Mouse (Mus musculus) kidney, adult 8-10 months (tissue): ENCODE measurements around the gene Slc35e2.
"Not testable (repeated sequence)": the region's sequence is repeated elsewhere in the genome, so short reads cannot be mapped to it uniquely, and the experiment has no call there.

Source experiments
- DNase-seq, 2 experiments: peaks; one replicate each; pipeline ENCODE4 v3.0.0; 2022

Slc35e2 gene

DNA sequence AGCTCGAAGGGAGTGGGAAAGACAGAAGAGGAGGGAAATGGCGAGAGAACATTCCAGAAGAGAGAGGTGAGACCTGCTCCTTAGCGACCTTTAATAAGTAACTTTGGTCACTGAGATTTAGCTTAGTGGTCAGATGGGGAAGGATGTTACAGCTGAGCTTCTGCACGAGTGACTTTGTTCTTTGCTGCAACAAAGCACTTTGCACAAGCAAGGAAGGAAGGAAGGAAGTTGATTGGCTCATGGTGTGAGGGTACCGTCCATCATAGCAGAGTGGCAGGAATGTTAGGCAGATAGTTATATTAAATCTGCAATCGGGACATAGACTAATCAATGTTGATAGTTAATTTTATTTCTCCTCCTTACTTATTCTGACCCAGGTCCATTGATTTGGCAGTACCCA lies 29.1 kb downstream of the Slc35e2 start:
- DNase-seq, result no peak

DNA sequence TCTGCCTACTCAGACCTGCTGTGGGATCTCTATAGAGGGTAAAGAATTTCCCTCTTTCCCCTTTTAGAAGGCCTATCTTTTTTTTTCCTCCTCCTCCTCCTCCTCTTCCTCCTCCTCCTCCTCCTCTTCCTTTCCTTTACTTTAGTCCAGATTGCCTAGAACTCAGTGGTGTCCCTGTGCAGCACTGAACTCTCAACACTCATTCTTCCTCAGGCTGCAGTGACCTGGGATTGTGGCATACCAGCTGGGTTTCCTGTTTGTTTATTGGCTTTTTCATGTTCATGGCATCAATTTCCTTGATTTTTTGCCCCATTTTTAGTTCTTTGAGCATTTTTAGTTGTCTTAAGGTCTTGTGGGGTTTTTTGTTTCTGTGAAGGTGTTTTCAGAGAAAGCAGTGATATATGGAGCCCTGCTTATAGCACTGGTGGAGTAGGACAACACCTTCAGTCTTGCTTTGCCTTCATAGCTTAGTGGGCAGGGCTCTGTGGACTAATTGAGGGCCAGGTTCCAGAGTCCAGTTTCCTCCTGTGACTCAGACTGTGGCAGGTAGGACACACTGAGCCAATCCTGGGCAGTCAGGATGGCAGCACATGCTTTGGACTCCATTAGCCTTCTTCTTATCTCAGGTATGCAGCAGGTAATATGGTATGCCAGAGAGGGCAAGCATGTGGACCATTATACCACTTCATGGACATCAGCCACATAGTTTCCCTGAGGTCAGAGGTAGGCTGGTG lies 34.7 kb downstream of the Slc35e2 start:
- DNase-seq, result peak in 1 of 2 experiments; percentile 38

- peak; percentile 53 to 62 for DNase-seq
These were observed 42.3 kb downstream of the Slc35e2 start for GRCm38 (mm10) chr4:155643531-155643930.

GRCm38 (mm10) chr4:155645308-155645707 lies 44.1 kb downstream of the Slc35e2 start, which contains the start of gene Gm10563:
TSS of gene Gm10563 (minus strand) at chr4:155645408.
- DNase-seq, result not testable (repeated sequence)

DNA sequence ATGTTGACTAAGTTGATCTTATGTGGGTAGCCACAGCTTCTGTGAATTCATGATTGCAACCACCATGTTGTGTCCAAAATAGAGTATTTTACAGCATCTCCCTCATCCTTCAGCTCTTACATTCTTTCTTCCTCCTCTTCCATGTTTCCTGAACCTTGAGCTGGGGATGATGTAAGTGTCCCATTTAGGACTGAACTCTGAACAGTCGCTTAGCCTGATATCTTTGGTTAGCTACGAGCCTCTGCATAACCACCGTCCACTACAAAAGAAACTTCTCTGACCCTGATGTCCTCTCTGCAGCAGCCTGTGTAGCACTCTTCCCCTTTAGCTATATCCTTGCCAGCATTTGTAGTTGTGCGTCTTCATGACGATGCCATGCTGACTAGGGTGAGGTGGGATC lies 44.5 kb downstream of the Slc35e2 start:
- peak in 1 of 2 experiments; percentile 40 for DNase-seq

DNA sequence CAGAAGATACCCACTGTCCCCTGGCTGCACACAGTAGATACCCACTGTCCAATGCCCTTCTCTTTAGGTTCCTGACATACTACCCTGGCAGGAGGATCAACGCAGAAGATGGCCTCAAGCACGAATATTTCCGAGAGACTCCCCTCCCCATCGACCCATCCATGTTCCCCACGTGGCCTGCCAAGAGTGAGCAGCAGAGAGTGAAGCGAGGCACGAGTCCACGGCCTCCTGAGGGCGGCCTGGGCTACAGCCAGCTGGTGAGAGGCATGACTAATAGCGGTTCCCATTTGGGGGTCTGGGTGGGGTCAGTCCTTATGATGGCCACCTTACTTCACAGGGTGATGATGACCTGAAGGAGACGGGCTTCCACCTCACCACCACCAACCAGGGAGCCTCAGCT lies 48.1 kb downstream of the Slc35e2 start:
- DNase-seq, result no peak

DNA sequence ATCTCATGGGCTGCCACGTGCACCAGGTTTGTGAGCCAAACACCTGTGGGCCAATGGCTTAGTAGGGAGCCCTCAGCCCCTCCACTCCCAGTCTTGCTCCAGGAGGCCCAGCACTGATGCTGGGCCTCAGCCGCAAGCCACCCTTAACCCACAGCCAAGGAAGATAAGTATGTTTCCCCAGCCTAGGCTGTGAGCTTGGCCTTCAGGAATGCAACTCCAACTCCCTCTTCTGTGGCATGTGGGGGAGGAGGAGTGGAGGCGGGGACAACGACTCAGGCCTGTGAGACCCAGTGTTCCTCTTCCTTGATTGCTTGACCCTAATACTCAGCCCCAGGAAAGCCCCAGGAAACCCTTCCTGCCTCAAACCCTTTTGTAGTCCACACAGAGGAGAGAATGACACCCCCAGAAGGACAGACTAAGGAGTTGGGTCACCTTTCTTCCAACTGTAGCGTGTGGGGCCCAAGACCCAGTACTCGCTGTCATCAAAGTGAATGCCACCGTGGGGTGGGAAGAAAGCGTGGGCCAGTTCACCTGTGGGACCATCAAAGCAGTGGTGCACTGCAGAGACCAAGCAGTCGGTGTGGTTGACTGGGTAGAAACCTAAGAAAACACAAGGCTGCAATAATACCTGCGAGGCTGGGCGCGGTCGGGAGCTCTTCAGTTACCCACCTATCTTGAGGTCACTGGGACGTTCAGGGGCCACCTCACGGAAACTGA lies 50.5 kb downstream of the Slc35e2 start:
- DNase-seq, result no peak

DNA sequence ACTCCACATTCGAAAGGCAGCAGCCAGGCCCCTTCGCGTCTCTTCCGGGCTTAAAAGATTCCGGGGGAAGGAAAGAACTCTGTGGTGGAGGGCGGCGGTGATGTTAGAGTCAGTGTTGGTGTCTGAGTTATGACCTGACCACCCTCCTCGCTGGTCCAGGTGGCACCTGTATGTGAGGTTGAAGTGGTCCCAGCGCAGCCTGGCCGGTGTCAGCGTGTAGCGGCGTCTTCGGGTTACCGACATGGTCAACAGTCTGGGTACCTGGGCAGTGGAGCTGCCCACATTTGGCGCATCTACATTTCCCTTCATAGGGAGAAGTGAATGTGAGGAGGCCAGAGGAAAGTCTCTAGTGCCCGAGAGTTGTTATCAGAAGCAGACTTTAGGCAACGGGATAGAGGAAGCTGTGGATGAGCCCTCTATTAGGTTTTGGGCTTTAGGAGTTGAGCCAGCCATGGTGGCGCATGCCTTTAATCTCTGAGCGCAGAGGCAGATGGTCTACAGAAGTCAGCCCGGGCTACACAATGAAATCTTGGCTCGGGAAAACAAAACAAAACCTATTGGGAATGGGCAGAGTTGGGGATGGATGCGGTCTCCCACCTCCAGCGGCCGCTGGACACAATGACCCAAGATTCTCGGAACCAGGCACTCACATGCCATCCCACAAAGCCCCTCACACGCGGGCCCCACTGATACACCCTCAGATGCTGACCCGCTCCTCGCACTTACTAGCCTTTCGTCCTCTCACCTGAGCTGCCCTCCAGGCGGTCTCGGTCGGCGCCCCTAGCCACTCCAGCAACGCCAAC lies 51.3 kb downstream of the Slc35e2 start:
- no peak for DNase-seq

GRCm38 (mm10) chr4:155653086-155653450 lies 51.9 kb downstream of the Slc35e2 start, which contains the start of gene Mmp23:
TSS of gene Mmp23 (minus strand) at chr4:155653384.
- no peak for DNase-seq

DNA sequence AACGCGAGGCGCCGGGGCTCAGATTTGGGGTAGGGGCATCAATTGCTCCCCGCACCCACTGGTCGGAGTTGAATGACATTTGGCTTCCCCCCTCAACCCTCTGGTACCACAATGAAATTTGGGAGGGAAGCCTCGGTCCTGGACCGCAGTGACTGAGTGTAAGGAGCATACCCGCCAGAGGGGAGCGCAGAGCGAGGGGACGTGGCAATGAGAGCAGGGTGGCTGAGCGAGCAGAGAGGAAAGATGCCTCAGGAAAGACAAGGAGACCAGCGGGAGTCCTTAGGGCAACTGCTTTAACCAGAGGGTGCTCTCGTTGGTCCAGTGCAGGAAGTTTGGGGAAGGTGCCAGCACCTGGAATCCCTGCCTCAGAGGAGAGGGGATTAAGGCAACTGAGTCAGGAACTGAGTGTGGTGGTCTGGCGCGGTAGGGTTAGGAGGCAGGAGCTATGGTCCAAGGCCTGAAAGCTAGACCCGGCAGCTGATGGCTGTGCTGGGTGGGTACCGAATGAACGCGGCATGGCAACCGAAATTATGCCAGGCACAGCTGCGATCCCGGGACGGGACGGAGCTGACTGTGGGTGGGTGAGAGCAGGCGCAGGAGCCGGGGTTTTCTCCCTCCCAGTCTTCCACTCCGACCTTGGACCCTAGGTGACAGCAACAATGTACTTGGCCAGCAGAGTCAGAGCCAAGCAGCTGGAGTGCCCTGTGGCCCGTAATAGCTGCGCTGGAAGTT lies 52.4 kb downstream of the Slc35e2 start:
- no peak for DNase-seq

DNA sequence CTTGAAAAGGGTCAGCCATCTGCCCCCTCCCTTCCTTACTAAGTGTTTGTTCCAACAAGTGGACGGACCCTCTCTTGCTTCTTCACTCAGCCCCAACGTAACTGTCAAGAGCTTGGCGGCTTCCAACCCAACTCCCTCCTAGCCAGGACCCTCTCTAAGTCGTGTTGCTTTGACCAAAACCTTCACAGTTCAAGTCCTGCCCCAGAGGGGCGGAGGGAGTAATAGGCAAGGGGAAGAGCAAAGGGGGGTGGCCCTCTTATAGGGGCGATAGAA lies 52.9 kb downstream of the Slc35e2 start:
- no peak for DNase-seq

DNA sequence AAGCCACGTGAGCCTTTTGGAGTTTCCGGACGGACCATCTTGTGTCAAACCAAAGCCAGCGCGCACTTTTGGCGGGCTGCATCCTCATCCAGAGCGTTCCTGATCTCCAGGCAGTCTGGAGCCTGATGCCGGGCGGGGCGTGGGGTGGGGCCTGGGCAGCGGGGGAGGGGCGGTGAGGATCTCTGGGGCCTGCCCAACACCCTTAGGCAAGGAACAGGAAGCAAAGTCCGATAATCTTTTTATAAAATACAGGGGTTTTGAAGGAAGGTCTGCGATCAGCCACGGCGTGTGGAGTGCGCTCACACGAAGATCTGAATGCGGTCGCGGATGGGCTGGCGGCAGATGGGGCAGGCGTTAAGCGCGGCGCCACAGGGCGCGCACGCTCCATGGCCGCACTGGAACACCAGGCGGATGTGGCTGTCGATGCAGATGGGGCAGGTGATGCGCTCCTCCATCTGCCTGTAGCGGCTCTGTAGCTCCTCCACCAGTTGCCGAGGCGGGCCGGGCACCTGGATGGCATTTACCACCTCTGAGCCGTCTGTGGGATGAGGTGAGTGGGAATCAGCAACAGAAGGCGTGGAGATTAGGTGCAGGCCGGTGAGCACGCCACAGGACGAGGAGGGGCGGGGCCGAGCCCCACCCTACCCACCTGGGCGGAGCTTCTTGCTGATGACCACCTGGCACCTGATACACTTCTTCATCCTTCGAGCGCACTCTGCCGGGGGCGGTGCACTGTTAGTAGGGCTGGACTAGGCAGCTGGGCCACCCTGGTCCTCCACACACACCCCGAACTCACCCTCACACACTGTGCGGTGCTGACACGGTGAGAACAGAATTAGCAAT lies 53.5 kb downstream of the Slc35e2 start:
- no peak for DNase-seq

DNA sequence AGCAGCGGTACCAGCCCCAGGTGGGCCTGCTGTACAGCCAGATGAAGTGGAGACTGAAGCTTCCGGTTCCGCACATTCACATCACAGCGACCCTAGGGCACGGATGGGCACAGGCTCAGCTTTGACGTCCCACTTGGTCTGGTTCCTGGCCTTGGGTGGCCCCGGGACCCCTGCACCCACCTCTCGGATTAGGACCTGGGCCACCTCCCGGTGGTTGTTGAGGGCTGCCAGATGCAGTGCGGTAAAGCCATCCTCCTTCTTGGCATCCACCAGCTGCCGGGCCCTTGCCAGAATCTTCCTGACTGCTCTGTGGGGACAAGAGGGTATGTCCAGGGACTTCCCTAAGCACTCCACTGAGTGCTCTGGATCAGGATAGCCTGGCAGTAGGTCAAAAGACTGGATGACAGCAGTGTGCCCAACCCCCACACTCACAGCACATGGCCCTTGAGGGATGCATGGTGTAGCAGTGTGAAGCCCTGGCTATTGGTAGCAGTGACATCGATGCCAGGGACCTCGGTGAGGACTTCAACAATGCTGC lies 55.1 kb downstream of the Slc35e2 start:
- DNase-seq, result no peak

- DNase-seq, result no peak
These were observed 57.7 kb downstream of the Slc35e2 start for GRCm38 (mm10) chr4:155658961-155659360.

- no peak for DNase-seq
These were observed 59.4 kb downstream of the Slc35e2 start for GRCm38 (mm10) chr4:155660641-155661040.

DNA sequence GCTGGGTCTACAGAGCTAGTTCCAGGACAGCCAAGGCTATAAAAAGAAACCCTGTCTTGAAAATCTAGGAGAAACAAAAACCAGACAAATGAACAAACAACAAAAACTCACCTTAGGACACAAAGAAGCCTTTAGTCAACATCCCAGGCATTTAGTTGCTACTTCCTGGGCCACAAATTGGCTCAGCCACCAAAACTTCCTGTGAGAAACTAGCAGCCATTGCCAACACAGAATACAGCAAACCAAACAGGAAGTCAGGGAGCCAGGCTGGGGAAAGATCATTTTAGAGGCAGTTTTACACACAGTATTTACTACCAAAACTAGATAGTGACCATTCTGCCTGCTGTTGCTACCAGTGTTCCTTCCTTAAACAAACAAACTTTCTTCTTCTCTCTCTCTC lies 65.7 kb downstream of the Slc35e2 start:
- no peak for DNase-seq

DNA sequence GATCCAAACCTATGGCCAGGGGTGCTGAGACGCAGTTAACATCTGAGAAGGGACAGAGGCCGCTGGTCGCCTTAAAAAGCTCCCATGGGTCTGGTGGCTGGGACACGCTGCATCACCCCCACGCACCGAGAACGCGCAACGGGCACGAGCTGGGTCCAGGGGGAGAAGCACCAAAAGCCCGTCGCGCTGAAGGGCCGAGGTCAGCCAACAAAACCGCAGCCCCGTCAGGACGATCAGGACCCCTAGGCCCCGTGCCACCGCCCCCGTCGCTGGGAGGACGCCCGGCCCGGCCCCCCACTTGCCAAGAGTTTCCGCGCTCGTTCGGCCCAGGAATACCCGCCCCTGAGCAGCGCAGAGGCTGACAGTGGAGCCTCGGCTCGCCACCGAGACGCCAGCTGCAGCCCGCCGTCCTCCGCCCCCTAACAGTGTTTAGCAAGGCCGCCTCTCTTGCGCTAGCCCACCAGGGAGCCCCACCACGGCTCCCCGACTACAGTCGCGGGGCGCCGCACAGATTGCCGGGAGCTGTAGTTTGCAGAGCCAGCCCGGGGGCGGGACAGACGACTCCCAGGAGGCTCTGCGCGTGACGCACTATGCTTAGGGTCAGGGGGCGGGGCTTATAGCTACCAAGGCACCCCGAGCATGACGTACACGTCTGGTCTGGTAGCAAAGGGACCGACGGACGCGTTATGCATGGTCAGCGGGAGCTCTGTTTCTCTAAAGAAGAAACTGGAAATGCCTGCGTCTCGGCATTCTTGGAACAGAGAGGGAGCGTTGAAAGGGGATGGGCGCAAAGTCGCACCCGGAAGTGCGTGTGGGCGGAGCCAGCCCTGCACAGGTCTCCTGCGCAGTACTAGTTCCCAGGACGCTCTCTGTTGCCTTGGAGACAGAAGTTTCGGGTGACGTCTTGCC lies 67.7 kb downstream of the Slc35e2 start, which contains the start of gene Mib2:
Gene Mib2 (minus strand): TSS at position 510 of the 909 bp plus-strand sequence.
- DNase-seq, result peak; percentile 95 to 98

GRCm38 (mm10) chr4:155669598-155670075 lies 68.4 kb downstream of the Slc35e2 start:
- no peak for DNase-seq

DNA sequence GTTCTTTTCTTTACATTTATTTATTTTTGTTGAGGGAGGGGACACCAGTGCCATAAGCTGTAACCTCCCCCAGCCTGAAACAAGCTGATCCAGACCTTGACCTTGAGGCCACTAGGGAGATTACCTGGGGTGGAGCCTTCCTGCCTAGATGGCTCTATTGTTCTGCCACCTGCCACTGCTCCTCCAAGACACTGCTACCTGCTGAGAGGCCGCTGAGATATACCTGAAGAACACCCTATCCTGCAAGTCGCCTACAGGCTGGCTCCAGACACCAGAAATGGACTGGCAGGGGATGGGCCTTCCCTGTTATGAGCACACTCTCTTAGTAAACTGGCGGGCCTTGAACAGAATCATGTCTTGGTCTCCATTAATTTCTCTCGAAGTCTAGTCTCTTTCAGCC lies 69.0 kb downstream of the Slc35e2 start:
- not testable (repeated sequence) for DNase-seq

DNA sequence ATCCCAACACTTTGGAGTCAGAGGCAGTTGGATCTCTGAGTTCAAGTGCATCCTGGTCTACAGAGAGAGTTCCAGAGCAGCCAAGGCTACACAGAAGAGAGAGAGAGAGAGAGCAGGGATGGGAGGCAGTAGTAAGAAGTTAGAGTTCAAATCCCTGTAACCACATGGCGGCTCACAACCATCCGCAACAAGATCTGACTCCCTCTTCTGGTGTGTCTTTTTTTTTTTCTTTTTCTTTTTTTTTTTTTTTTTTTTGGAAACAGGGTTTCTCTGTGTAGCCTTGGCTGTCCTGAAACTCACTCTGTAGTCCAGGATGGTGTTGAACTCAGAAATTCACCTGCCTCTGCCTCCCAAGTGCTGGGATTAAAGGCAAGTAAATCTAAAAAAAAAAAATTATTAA lies 70.9 kb downstream of the Slc35e2 start:
- no peak for DNase-seq
